ENCODE assay signal across 15 mouse cellular contexts in genomic region chr3:51672631-51673030, GRCm38 (mm10). TPM values are rescaled to one million over a fixed set of nuclear protein-coding genes. Genes with fewer than 3 reads are reported as not detected.
"Had no signal": no experiment of that assay in that cellular context is flagged by ENCODE, and none has a peak within 500 bp of the region (broad histone marks: within the 10 kb centered on the region; RNA-seq: fewer than 3 reads in every experiment).

No protein-coding gene starts in this region.

- H3K4me2 ChIP-seq: limb, embryonic 13.5 days; lung, embryonic 15.5 days; midbrain, embryonic 12.5 days; neural tube, embryonic 13.5 days had no signal

- H3K9ac ChIP-seq: limb, embryonic 13.5 days; lung, embryonic 15.5 days; midbrain, embryonic 12.5 days; neural tube, embryonic 13.5 days had no signal

- H3K4me1 ChIP-seq: midbrain, embryonic 12.5 days; neural tube, embryonic 13.5 days had no signal

- H3K27me3 ChIP-seq: limb, embryonic 13.5 days; lung, embryonic 15.5 days; midbrain, embryonic 12.5 days; neural tube, embryonic 13.5 days had no signal

- DNase-seq: kidney, adult 11 months; kidney, adult 9 months; kidney, postnatal 36 days; layer of hippocampus, adult 9-11 months; layer of hippocampus, postnatal 36 days; lung, postnatal 14 days; right cerebral cortex, postnatal 14 days had no signal

- H3K36me3 ChIP-seq: limb, embryonic 13.5 days; lung, embryonic 15.5 days; midbrain, embryonic 12.5 days; neural tube, embryonic 13.5 days had no signal

- H3K4me3 ChIP-seq: limb, embryonic 13.5 days; lung, embryonic 15.5 days; midbrain, embryonic 12.5 days; neural tube, embryonic 13.5 days had no signal

- ATAC-seq: midbrain, embryonic 16.5 days had no signal

- H3K9me3 ChIP-seq: limb, embryonic 13.5 days; lung, embryonic 15.5 days; midbrain, embryonic 12.5 days; neural tube, embryonic 13.5 days had no signal

- H3K27ac ChIP-seq: kidney, postnatal 0 days; limb, embryonic 13.5 days; lung, embryonic 15.5 days; midbrain, embryonic 12.5 days; neural tube, embryonic 13.5 days had no signal

RNA-seq across cellular contexts. Expression of gene Mgst2, which starts 12.5 kb away (rescaled TPM):
- total RNA-seq: layer of hippocampus, adult 18-20 months; layer of hippocampus, postnatal 36 days; left cerebral cortex, postnatal 36 days had no signal
